Mouse (Mus musculus) spleen, adult 2 months (tissue): ENCODE results near the gene Pomt1.

ENCODE experiments used
- CTCF ChIP-seq: fragments of 200-500 bp; IDR thresholded peaks from 2 replicates; pipeline ENCODE4 v1.5.1; 2011; ENCODE audit warnings: mild to moderate bottlenecking, inconsistent platforms; ENCODE audit not compliant: insufficient read depth, insufficient read length, insufficient replicate concordance; ENCODE audit errors: extremely low read depth
- POLR2A ChIP-seq: fragments of 200-500 bp; IDR thresholded peaks from 2 replicates; pipeline ENCODE4 v1.6.1; 2011; ENCODE audit warnings: low read depth, low read length, inconsistent platforms

GRCm38 (mm10) chr2:32219501-32219900, 16.9 kb upstream of the Pomt1 start:
- no peak for TF ChIP-seq POLR2A
- no peak for TF ChIP-seq CTCF
